Mouse (Mus musculus) olfactory bulb, adult 2 months (tissue): Measurements from ENCODE around the gene Gm28036.

Experiments used
- CTCF ChIP-seq: fragments of 200-500 bp; IDR thresholded peaks from 2 replicates; pipeline ENCODE4 v1.5.1; 2012; ENCODE audit warnings: low read depth, mild to moderate bottlenecking, low read length, moderate library complexity; ENCODE audit not compliant: insufficient read depth
- POLR2A ChIP-seq: fragments of 200-500 bp; IDR thresholded peaks from 2 replicates; pipeline ENCODE4 v1.6.1; 2012; ENCODE audit warnings: mild to moderate bottlenecking, low read depth, low read length, moderate library complexity; ENCODE audit not compliant: insufficient read depth

DNA sequence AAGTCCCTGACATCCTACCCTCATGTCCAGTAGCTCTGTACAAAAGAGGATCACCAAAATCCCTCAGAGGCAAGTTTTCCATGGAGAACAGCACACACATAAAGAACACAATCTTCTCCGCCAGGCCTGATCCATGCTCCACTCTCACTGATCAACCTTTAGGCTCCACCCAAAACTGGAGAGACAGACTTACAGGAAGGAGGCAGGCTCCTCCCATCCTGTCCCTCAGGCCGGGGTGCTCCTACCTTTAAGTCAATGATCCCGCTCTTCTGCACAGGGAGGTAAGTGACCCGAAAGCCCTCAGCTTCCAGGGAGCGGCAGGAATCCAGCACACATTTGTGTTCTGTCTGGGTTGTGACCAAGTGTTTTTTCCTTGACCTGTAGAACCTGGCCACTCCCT, 7.3 kb upstream of the Gm28036 start:
- TF ChIP-seq POLR2A (no peak), CTCF (no peak)
